Mouse (Mus musculus) hematopoietic stem cell, adult 5-6 weeks (primary cell): Measurements from ENCODE around the gene Clec16a. TPM values are rescaled to one million over a fixed set of nuclear protein-coding genes. Genes with fewer than 3 reads are reported as not detected.

Experiments
- total RNA-seq: library from RNA; stranded (forward); fragments of 172-1452, 232-1000 nt; gene quantifications from 2 replicates; pipeline ENCODE4 v1.2.3, GENCODE M21; 2017

The Clec16a gene
- total RNA-seq, 1 experiment from 2014 or later: 15.0 TPM

Other genes with a start within 250 kb of the Clec16a start
- gene Emp2, start 231.4 kb upstream of the Clec16a start, total RNA-seq: 0.19 and 0.55 TPM in 2 replicates
- gene Tekt5, start 149.8 kb upstream of the Clec16a start, total RNA-seq: not detected in 2 replicates
- 35.9 and 42.6 TPM in 2 replicates for gene Nubp1, start 133.4 kb upstream of the Clec16a start, total RNA-seq
- gene Tvp23a, start 98.0 kb upstream of the Clec16a start, total RNA-seq: 0.19 TPM in 1 of 2 replicates, not detected in the other
- 2.3 and 2.4 TPM in 2 replicates for gene Ciita, start 65.3 kb upstream of the Clec16a start, total RNA-seq
- 6.6 and 13.0 TPM in 2 replicates for gene Dexi, start 2.3 kb upstream of the Clec16a start, total RNA-seq
- gene Socs1, start 240.2 kb downstream of the Clec16a start, total RNA-seq: 2.6 and 2.7 TPM in 2 replicates
- not detected in 2 replicates for gene Tnp2, start 243.3 kb downstream of the Clec16a start, total RNA-seq
- not detected in 2 replicates for gene Prm3, start 245.6 kb downstream of the Clec16a start, total RNA-seq